Mouse (Mus musculus): ENCODE data around the gene Agpat2. TPM values are rescaled to one million over a fixed set of nuclear protein-coding genes. Genes with fewer than 3 reads are reported as not detected.

Gene Agpat2
- polyA plus RNA-seq, 1 experiment, result 2.3 TPM

- no peak for TF ChIP-seq GATA1 (IDR thresholded peaks at IDR 0.05; ENCODE audit: low read length)
Measured at GRCm38 (mm10) chr2:26609261-26609661, 5.0 kb upstream of the Agpat2 start.

- no peak for TF ChIP-seq GATA1 (IDR thresholded peaks at IDR 0.05; ENCODE audit: low read length)
Measured at GRCm38 (mm10) chr2:26608781-26609180, 4.6 kb upstream of the Agpat2 start.

DNA sequence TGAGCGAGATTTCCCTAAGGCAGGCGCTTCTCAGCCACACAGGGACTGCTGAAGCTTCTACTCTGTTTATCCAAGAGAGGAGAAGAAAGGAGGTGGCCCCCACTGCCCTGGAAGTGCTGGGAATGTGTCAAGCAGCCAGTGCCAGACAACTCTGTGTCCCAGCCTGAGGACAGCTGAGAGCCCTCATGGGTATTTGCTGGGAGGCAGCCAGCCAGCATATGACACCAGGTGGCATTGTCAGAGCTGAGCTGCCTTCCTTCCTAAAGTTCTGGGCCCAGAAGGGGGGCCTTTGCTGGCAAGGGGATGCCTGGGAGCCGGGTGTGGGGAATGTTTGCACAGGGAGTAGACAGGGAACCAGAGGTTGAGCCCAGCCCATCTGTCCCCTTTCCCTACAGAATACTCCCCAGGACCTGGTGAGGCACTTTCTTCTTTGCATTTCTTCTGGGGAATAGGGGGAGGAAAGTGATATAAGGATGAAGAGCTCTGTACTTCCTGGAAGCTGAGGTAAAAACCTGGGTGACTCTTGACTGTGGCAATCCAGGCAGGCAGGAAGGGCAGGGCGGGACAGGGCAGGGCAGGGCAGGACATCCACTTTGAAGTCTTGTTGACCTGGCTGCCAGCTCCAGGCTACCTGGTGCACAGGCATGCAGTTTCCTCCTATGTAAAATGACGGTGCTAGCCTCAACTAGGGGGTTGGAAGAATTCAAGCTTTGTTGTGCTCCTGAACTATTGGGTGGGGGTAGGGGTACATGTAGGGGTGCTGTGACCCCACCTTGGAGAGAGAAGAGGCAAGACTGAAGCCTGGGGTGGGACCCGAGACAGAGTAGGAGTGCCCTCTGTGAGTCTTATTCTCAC lies 3.1 kb upstream of the Agpat2 start:
- TF ChIP-seq GATA1 (IDR thresholded peaks at IDR 0.05; ENCODE audit: low read length), result no peak

DNA sequence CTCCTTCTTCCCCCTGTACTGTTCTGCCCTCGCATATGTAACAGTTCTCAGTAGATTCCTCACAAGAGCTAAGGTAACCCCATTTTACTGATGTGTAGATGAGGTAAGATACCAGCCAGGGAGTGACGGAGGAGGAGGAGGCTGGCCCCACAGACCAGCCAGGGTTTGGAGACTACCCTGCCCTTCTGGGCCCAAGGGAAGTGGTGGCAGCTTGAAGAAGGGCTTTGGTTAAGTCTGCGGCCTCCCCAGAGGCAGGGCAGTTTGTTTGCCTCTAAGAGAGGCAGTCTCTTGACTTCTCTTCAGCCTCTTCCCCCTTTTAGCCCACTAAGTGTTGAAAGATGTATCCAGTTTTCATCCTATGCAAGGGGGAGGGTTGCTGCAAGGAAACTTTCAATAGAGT lies 2.4 kb upstream of the Agpat2 start:
- no peak for TF ChIP-seq GATA1 (IDR thresholded peaks at IDR 0.05; ENCODE audit: low read length)

DNA sequence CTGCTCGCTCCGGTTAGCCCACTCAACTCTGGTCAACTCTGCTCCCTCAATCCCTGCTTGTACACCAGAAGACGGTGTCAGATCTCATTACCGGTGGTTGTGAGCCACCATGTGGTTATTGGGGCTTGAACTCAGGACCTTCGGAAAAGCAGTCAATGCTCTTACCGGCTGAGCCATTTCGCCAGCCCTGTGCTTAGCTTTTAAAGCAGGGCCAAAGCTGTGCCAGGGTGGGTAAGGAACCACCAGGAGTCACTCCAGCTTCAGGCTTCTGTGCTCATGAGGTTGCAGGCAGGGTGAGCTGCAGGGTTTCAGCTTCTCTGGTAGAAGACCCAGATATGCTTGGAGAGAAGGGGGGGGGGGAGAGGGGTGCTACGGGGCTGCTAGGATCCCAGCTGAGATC lies 1.1 kb upstream of the Agpat2 start:
- no peak for TF ChIP-seq GATA1 (IDR thresholded peaks at IDR 0.05; ENCODE audit: low read length)

- no peak for TF ChIP-seq GATA1 (IDR thresholded peaks at IDR 0.05; ENCODE audit: low read length)
Measured at GRCm38 (mm10) chr2:26603159-26603558, 1.1 kb downstream of the Agpat2 start.

DNA sequence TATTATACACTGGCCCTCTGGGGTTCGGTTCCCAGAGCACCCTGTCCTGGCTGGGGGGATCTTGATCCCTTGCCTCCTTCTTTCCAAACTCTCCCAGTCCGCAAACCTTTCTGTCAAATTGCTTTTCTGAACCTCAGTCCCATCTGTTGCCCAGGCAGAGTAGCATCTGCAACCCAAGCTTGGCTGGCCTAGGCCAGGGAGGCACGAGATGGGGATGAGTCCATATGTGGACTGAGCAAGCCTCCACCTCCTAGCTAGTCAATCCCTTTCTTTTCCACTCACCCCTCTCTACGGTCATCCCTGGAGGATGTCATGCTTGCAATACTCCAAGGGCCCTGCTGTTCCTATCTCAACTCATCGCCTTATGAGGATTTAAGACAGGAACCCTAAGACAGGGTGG lies 1.6 kb downstream of the Agpat2 start:
- no peak for TF ChIP-seq GATA1 (IDR thresholded peaks at IDR 0.05; ENCODE audit: low read length)

GRCm38 (mm10) chr2:26601595-26601994 lies 2.6 kb downstream of the Agpat2 start:
- no peak for TF ChIP-seq GATA1 (IDR thresholded peaks at IDR 0.05; ENCODE audit: low read length)

GRCm38 (mm10) chr2:26600664-26601063 lies 3.6 kb downstream of the Agpat2 start:
- no peak for TF ChIP-seq GATA1 (IDR thresholded peaks at IDR 0.05; ENCODE audit: low read length)

DNA sequence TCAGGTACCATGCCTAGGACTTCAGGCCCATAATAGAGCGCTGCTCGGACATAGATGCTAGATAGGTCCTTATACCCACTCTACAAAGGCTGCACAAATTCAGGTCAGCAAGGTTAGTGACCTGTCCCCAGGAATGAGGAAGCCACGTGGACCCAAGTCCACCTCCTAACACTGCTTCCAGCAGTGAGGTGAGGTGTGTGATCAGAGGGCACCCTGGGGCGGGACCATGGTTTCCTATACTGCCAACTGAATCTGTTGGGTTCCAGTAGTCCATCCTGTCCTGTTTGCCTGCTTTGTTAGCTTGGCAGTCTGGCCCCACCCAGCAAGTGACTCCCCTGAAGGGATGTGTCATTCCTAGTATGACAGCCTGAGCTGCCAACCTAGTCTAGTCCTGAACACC lies 4.3 kb downstream of the Agpat2 start:
- no peak for TF ChIP-seq GATA1 (IDR thresholded peaks at IDR 0.05; ENCODE audit: low read length)

DNA sequence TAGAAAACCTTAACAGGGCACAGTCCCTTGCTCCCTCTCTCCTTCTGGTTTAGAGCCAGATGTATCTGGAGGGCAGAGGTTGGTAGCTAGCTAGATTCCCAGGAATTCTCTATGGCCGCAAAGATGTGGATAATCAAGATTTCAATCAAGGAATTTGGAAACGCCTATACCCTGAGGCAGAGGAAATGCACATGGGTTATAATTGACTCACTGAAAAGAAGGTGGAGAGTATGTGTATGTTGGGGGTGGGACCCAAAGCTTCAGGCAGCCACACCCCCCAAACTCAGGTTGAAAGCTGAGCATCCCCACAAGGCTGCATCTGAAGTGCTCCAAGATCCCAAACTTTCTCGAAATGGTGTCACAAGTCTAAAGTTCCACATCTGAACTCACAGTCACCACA lies 5.8 kb downstream of the Agpat2 start:
- no peak for TF ChIP-seq GATA1 (IDR thresholded peaks at IDR 0.05; ENCODE audit: low read length)

- TF ChIP-seq GATA1 (IDR thresholded peaks at IDR 0.05; ENCODE audit: low read length), result no peak
Measured at GRCm38 (mm10) chr2:26597810-26598209, 6.4 kb downstream of the Agpat2 start.

DNA sequence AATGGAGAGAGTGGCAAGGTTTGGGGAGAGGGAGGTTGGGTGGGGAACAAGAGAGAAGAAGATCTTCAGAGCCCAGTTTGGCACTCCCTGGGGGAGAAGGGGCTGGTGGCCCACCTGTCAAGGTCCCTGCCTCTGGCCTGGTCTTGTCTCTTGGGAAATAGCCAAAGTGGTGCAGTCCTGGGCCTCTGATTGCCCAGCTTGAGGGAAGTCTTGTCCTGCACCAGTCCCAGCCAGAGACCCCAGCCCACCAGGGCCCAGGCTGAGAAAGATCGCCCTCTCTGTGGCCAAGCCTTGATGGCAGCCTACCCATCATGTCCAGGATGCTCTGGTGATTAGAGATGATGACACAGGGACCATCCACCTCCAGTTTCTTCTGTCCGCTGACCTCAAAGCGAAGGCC lies 7.3 kb downstream of the Agpat2 start:
- TF ChIP-seq GATA1 (IDR thresholded peaks at IDR 0.05; ENCODE audit: low read length), result no peak

GRCm38 (mm10) chr2:26595725-26596435 lies 8.3 kb downstream of the Agpat2 start:
- TF ChIP-seq GATA1 (IDR thresholded peaks at IDR 0.05; ENCODE audit: low read length), result no peak

- TF ChIP-seq GATA1 (IDR thresholded peaks at IDR 0.05; ENCODE audit: low read length), result no peak
Measured at GRCm38 (mm10) chr2:26594934-26595724, 9.1 kb downstream of the Agpat2 start.

GRCm38 (mm10) chr2:26594461-26594933 lies 9.7 kb downstream of the Agpat2 start:
- no peak for TF ChIP-seq GATA1 (IDR thresholded peaks at IDR 0.05; ENCODE audit: low read length)
